Mouse (Mus musculus): ENCODE measurements at regions not wholly inside any gene's neighbourhood (a gene's known extent, or its start where the extent isn't known, plus 50 kb on each side); places are given as distances from the start of the nearest gene placed in this dataset.

- no peak for TF ChIP-seq CTCF (IDR thresholded peaks at IDR 0.05; ENCODE audit: low read depth, low read length)
- no peak for TF ChIP-seq POLR2A (IDR thresholded peaks at IDR 0.05; ENCODE audit: borderline replicate concordance, low read depth, low read length)
Measured at GRCm38 (mm10) chr15:88063041-88063440, 518.9 kb downstream of the Fam19a5 start.

All from bone marrow macrophage, adult 2 months (primary cell).